Mouse (Mus musculus) erythroblast, embryonic 14.5 days (primary cell): ENCODE measurements around the gene Fam214a.

Source experiments
- GATA1 ChIP-seq: IDR thresholded peaks from 2 replicates; pipeline ENCODE4 v1.6.1; 2012; ENCODE audit warnings: low read length, inconsistent platforms, mixed read lengths
- TAL1 ChIP-seq: IDR thresholded peaks from 3 replicates; pipeline ENCODE4 v1.6.1; 2012; ENCODE audit warnings: low read length, inconsistent platforms, mixed read lengths

DNA sequence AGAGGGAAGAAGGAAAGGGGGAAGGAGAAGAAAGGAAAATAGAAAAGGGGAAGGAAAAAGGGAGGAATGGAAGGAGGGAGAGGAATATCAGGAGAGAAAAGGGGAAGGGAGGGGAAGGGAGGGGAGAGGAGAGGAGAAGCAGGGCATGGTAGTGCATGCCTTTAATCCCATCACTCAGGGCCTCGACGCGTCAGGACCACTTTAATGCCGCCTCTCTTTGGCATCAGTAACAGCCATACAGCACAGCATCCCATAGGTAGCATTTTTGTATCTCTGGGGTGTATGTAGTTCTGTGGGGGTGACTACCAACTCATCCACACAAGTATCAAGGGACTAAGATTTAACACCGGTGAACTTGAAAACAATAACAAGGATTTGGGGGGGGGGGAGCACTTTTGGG is 22.0 kb upstream of the Fam214a start:
- TF ChIP-seq GATA1 (no peak), TAL1 (no peak)
